Comparison of ENCODE assay signal across 8 mouse cellular contexts in genomic region chr7:143548231-143548961, GRCm38 (mm10). TPM values are rescaled to one million over a fixed set of nuclear protein-coding genes. Genes with fewer than 3 reads are reported as not detected.
DNase-seq lines count a peak whose midpoint lies in the region; ATAC-seq and TF ChIP-seq lines count a peak whose summit lies in the region.

No protein-coding gene starts in this region.

- no peak for TF ChIP-seq POLR2A in spleen, adult 2 months (IDR thresholded peaks at IDR 0.05; ENCODE audit: low read depth, low read length)
- TF ChIP-seq POLR2A in limb, embryonic 14.5 days (IDR thresholded peaks at IDR 0.05; ENCODE audit: borderline replicate concordance, extremely low read depth, insufficient read depth, insufficient read length): no peak

- no peak for TF ChIP-seq CTCF in spleen, adult 2 months (IDR thresholded peaks at IDR 0.05; ENCODE audit: extremely low read depth, insufficient read depth, insufficient read length, insufficient replicate concordance)

- WGBS in spleen, adult 2 months: under 1% methylated on average over 47 of the region's 63 CpGs
- under 1% methylated on average over 59 of the region's 63 CpGs for WGBS in forebrain, embryonic 10.5 days
- 0% methylated on average over 26 of the region's 63 CpGs for WGBS in limb, embryonic 14.5 days

- 0 out of 2 replicates have a peak, but pooled peaks cover 1% of the 10 kb centered on the region for H3K36me3 ChIP-seq in spleen, adult 2 months (ENCODE audit: control insufficient read depth, insufficient read depth, low read length)
- H3K36me3 ChIP-seq in forebrain, embryonic 10.5 days (replicated peaks): peaks cover 32% of the 10 kb centered on the region
- H3K36me3 ChIP-seq in limb, embryonic 14.5 days (ENCODE audit: control insufficient read depth, insufficient read depth, low read length): no peaks in the 10 kb centered on the region

- no peaks in the 10 kb centered on the region for H3K9me3 ChIP-seq in forebrain, embryonic 10.5 days
- H3K9me3 ChIP-seq in limb, embryonic 14.5 days (ENCODE audit: control insufficient read depth, low read length): no peaks in the 10 kb centered on the region

- intact Hi-C loops in left cerebral cortex, postnatal 36 days (cut with DNase I): no loop called here

- no peaks in the 10 kb centered on the region for H3K27me3 ChIP-seq in spleen, adult 2 months (ENCODE audit: control insufficient read depth, insufficient read depth, low read length)
- no peaks in the 10 kb centered on the region for H3K27me3 ChIP-seq in forebrain, embryonic 10.5 days (ENCODE audit: poor library complexity, severe bottlenecking)
- H3K27me3 ChIP-seq in limb, embryonic 14.5 days (ENCODE audit: control insufficient read depth, insufficient read depth, low read length): no peaks in the 10 kb centered on the region

- peak overlapping the region; percentile 90 for H3K9ac ChIP-seq in limb, embryonic 14.5 days (ENCODE audit: low read depth, low read length, severe bottlenecking)

- peaks cover 10% of the 10 kb centered on the region; the same call in 1 of the 2 replicates for H3K4me1 ChIP-seq in spleen, adult 2 months (ENCODE audit: control insufficient read depth, insufficient read depth, insufficient read length)
- H3K4me1 ChIP-seq in forebrain, embryonic 10.5 days: peaks cover 29% of the 10 kb centered on the region
- H3K4me1 ChIP-seq in limb, embryonic 14.5 days (ENCODE audit: control insufficient read depth, insufficient read depth, low read length): peaks cover 9% of the 10 kb centered on the region; the same call in 1 of the 2 replicates

- no peak for DNase-seq in frontal cortex, postnatal 10 days (ENCODE audit: low spot score in 2 of 2)
- peak; percentile 49 to 63 for DNase-seq in spleen, adult 2 months (ENCODE audit: low read depth in 1 of 2, low spot score in 2 of 2)
- DNase-seq in spleen, adult 12 weeks (ENCODE audit: low spot score): no peak
- DNase-seq in forebrain, embryonic 10.5 days (ENCODE audit: extremely low spot score, low spot score): no peak
- peak; percentile 32 for DNase-seq in limb, embryonic 14.5 days (ENCODE audit: low spot score)
- peak; percentile 66 to 76 for DNase-seq in natural killer cell, adult 2 months (ENCODE audit: low spot score in 2 of 2)
- DNase-seq in left cerebral cortex, postnatal 36 days (ENCODE audit: low spot score in 2 of 2): no peak

- peak overlapping the region; percentile 90 for H3K27ac ChIP-seq in spleen, adult 2 months (ENCODE audit: insufficient read depth, low read length)
- peak overlapping the region; percentile 96 for H3K27ac ChIP-seq in forebrain, embryonic 10.5 days
- H3K27ac ChIP-seq in limb, embryonic 14.5 days (replicated peaks; ENCODE audit: low read depth, low read length): peak overlapping the region; percentile 87

- H3K4me3 ChIP-seq in spleen, adult 2 months (ENCODE audit: extremely low read depth, insufficient read depth, insufficient read length): peak overlapping the region; percentile 79
- peak overlapping the region; percentile 87 for H3K4me3 ChIP-seq in forebrain, embryonic 10.5 days
- peak overlapping the region; percentile 53 for H3K4me3 ChIP-seq in limb, embryonic 14.5 days (replicated peaks; ENCODE audit: low read length)

- H3K4me2 ChIP-seq in limb, embryonic 14.5 days (replicated peaks; ENCODE audit: low read depth, low read length, severe bottlenecking): peak overlapping the region; percentile 73

- ATAC-seq in frontal cortex, adult (ENCODE audit: low TSS enrichment): peak; percentile 44
- ATAC-seq in limb, embryonic 14.5 days (ENCODE audit: low FRiP score, low read depth): peak; percentile 69

RNA-seq across cellular contexts. Expression of gene Nap1l4, which starts 0.5 kb away (rescaled TPM):
- polyA plus RNA-seq in spleen, adult 2 months (2012; rRNA removed): 50.0 and 50.1 TPM in 2 replicates
- 375 and 396 TPM in 2 replicates for polyA plus RNA-seq in forebrain, embryonic 10.5 days (2016; fragmentation: Nextera tagmentation; extraction: Ambion mirVana)
- polyA plus RNA-seq in limb, embryonic 14.5 days (2012; rRNA removed): 146 and 192 TPM in 2 replicates
- 116 and 121 TPM in 2 replicates for polyA plus RNA-seq in limb, embryonic 14.5 days (2014; fragmentation: Nextera tagmentation; extraction: Ambion mirVana)
- total RNA-seq in left cerebral cortex, postnatal 36 days (2021): 100 to 1,000 TPM; 110 to 117 TPM

RNA-seq across cellular contexts. Expression of gene Phlda2, which starts 45.4 kb away (rescaled TPM):
- 0.37 and 1.2 TPM in 2 replicates for polyA plus RNA-seq in spleen, adult 2 months (2012; rRNA removed)
- polyA plus RNA-seq in forebrain, embryonic 10.5 days (2016; fragmentation: Nextera tagmentation; extraction: Ambion mirVana): 0.96 and 1.4 TPM in 2 replicates
- 23.3 and 34.7 TPM in 2 replicates for polyA plus RNA-seq in limb, embryonic 14.5 days (2012; rRNA removed)
- 13.7 and 14.1 TPM in 2 replicates for polyA plus RNA-seq in limb, embryonic 14.5 days (2014; fragmentation: Nextera tagmentation; extraction: Ambion mirVana)
- not detected for total RNA-seq in left cerebral cortex, postnatal 36 days (2021)

RNA-seq across cellular contexts. Expression of gene Cars, which starts 51.5 kb away (rescaled TPM):
- 12.0 and 12.2 TPM in 2 replicates for polyA plus RNA-seq in spleen, adult 2 months (2012; rRNA removed)
- polyA plus RNA-seq in forebrain, embryonic 10.5 days (2016; fragmentation: Nextera tagmentation; extraction: Ambion mirVana): 87.3 and 93.9 TPM in 2 replicates
- 35.9 and 48.0 TPM in 2 replicates for polyA plus RNA-seq in limb, embryonic 14.5 days (2012; rRNA removed)
- 48.9 and 55.8 TPM in 2 replicates for polyA plus RNA-seq in limb, embryonic 14.5 days (2014; fragmentation: Nextera tagmentation; extraction: Ambion mirVana)
- total RNA-seq in left cerebral cortex, postnatal 36 days (2021): 10 to 100 TPM; 47.6 to 65.2 TPM

Comparison
In these comparisons a context has a peak if more than half of its experiments do, and no peak if none do; other contexts are left out.
1. DNase-seq: peak in spleen, adult 2 months (2 of 2), limb, embryonic 14.5 days (single experiment) and natural killer cell, adult 2 months (2 of 2); none in frontal cortex, postnatal 10 days (0 of 2), spleen, adult 12 weeks (single experiment), forebrain, embryonic 10.5 days (single experiment) and left cerebral cortex, postnatal 36 days (0 of 2).
2. Peak in every context shown above with its lines, with median percentiles within 50 percentile points of each other: H3K27ac ChIP-seq and H3K4me3 ChIP-seq.